Comparison of ENCODE assay signal across 28 mouse cellular contexts in genomic region chr2:36281138-36281537, GRCm38 (mm10).
"Had no signal": no experiment of that assay in that cellular context is flagged by ENCODE, and none has a peak within 500 bp of the region (broad histone marks: within the 10 kb centered on the region; RNA-seq: fewer than 3 reads in every experiment).

No protein-coding gene starts in this region.

- H3K36me3 ChIP-seq: heart, embryonic 12.5 days; heart, embryonic 13.5 days; heart, embryonic 15.5 days; hindbrain, embryonic 10.5 days; hindbrain, embryonic 12.5 days; hindbrain, embryonic 13.5 days; hindbrain, embryonic 15.5 days; intestine, embryonic 15.5 days; kidney, embryonic 15.5 days had no signal

- H3K4me2 ChIP-seq: heart, embryonic 12.5 days; heart, embryonic 13.5 days; heart, embryonic 15.5 days; hindbrain, embryonic 12.5 days; hindbrain, embryonic 13.5 days; hindbrain, embryonic 14.5 days; hindbrain, embryonic 15.5 days; intestine, embryonic 15.5 days; kidney, embryonic 15.5 days had no signal

- H3K4me3 ChIP-seq: heart, embryonic 12.5 days; heart, embryonic 13.5 days; heart, embryonic 15.5 days; hindbrain, embryonic 10.5 days; hindbrain, embryonic 12.5 days; hindbrain, embryonic 13.5 days; hindbrain, embryonic 15.5 days; intestine, embryonic 15.5 days; kidney, embryonic 15.5 days; layer of hippocampus, adult 2 months; left cerebral cortex, adult 2 months had no signal

- H3K27me3 ChIP-seq: heart, embryonic 12.5 days; heart, embryonic 13.5 days; heart, embryonic 15.5 days; hindbrain, embryonic 12.5 days; hindbrain, embryonic 13.5 days; hindbrain, embryonic 15.5 days; intestine, embryonic 15.5 days had no signal

- DNase-seq: heart, postnatal 10 days; heart, postnatal 14 days; heart, postnatal 36 days; heart, postnatal 4 days; kidney, adult 11 months; kidney, adult 18-20 months; kidney, adult 2 months; kidney, adult 8-10 months; kidney, adult 9 months; kidney, postnatal 10 days; kidney, postnatal 14 days; kidney, postnatal 25 days; kidney, postnatal 36 days; kidney, postnatal 4 days; layer of hippocampus, adult 9-11 months; layer of hippocampus, postnatal 36 days had no signal
